Mouse (Mus musculus): ENCODE measurements around the gene Meis2. TPM values are rescaled to one million over a fixed set of nuclear protein-coding genes. Genes with fewer than 3 reads are reported as not detected.

Meis2 gene
- polyA plus RNA-seq, 1 experiment from 2014 or later: 33.1 TPM

GRCm38 (mm10) chr2:116051906-116052614, 13.6 kb downstream of the Meis2 start:
- Histone ChIP-seq H3K4me2 (no peak overlapping the region), H3K27me3 (ENCODE audit: insufficient read depth, low read length) (no peaks in the 10 kb centered on the region), H3K4me3 (ENCODE audit: low read depth, low read length) (no peak overlapping the region), H3K9ac (no peak overlapping the region), H3K36me3 (ENCODE audit: insufficient read depth) (peaks cover 17% of the 10 kb centered on the region; the same call in 1 of the 2 replicates), H3K9me3 (ENCODE audit: low read depth, low read length) (no peaks in the 10 kb centered on the region), H3K4me1 (ENCODE audit: insufficient read depth) (peaks cover 8% of the 10 kb centered on the region), H3K27ac (ENCODE audit: low read depth) (no peak overlapping the region; the same call in 1 of the 2 replicates)
- 65% methylated on average over 9 of the region's 9 CpGs for WGBS
- TF ChIP-seq CTCF (IDR thresholded peaks at IDR 0.05; ENCODE audit: low read depth): no peak
- ATAC-seq (ENCODE audit: insufficient read depth) (no peak), DNase-seq (peak; percentile 49)

- no peaks in the 10 kb centered on the region for H3K9me3 ChIP-seq (ENCODE audit: low read depth, low read length)
- peaks cover 9% of the 10 kb centered on the region; the same call in 1 of the 2 replicates for H3K4me1 ChIP-seq (ENCODE audit: insufficient read depth)
- no peaks in the 10 kb centered on the region for H3K27me3 ChIP-seq (ENCODE audit: insufficient read depth, low read length)
- H3K27ac ChIP-seq (ENCODE audit: low read depth): no peak overlapping the region
- WGBS: 77% methylated on average over 9 of the region's 9 CpGs
- TF ChIP-seq CTCF (IDR thresholded peaks at IDR 0.05; ENCODE audit: low read depth): no peak
- H3K4me3 ChIP-seq (ENCODE audit: low read depth, low read length): no peak overlapping the region
- ATAC-seq (ENCODE audit: insufficient read depth) (no peak), DNase-seq (no peak)
- no peak overlapping the region for H3K9ac ChIP-seq
- H3K4me2 ChIP-seq: peak overlapping the region; percentile 23; the same call in 1 of the 2 replicates
- H3K36me3 ChIP-seq (ENCODE audit: insufficient read depth): peaks cover 19% of the 10 kb centered on the region; the same call in 1 of the 2 replicates
Observed at GRCm38 (mm10) chr2:116049710-116050109, 15.9 kb downstream of the Meis2 start.

- Histone ChIP-seq H3K36me3 (ENCODE audit: insufficient read depth) (peaks cover 28% of the 10 kb centered on the region; the same call in 1 of the 2 replicates), H3K4me3 (ENCODE audit: low read depth, low read length) (no peak overlapping the region), H3K4me1 (ENCODE audit: insufficient read depth) (peaks cover 9% of the 10 kb centered on the region; the same call in 1 of the 2 replicates), H3K9me3 (ENCODE audit: low read depth, low read length) (no peaks in the 10 kb centered on the region), H3K9ac (no peak overlapping the region), H3K27ac (ENCODE audit: low read depth) (no peak overlapping the region), H3K4me2 (no peak overlapping the region), H3K27me3 (ENCODE audit: insufficient read depth, low read length) (no peaks in the 10 kb centered on the region)
- TF ChIP-seq CTCF (IDR thresholded peaks at IDR 0.05; ENCODE audit: low read depth): no peak
- ATAC-seq (ENCODE audit: insufficient read depth) (no peak), DNase-seq (no peak)
- 41% methylated on average over 8 of the region's 8 CpGs for WGBS
Observed at GRCm38 (mm10) chr2:116047365-116047764, 18.3 kb downstream of the Meis2 start.

GRCm38 (mm10) chr2:116045048-116045447, 20.6 kb downstream of the Meis2 start:
- 28% methylated on average over 7 of the region's 7 CpGs for WGBS
- Histone ChIP-seq H3K27ac (ENCODE audit: low read depth) (no peak overlapping the region), H3K9me3 (ENCODE audit: low read depth, low read length) (no peaks in the 10 kb centered on the region), H3K9ac (no peak overlapping the region), H3K4me3 (ENCODE audit: low read depth, low read length) (no peak overlapping the region), H3K36me3 (ENCODE audit: insufficient read depth) (peaks cover 37% of the 10 kb centered on the region; the same call in 1 of the 2 replicates), H3K4me2 (no peak overlapping the region), H3K27me3 (ENCODE audit: insufficient read depth, low read length) (no peaks in the 10 kb centered on the region), H3K4me1 (ENCODE audit: insufficient read depth) (peaks cover 9% of the 10 kb centered on the region; the same call in 1 of the 2 replicates)
- TF ChIP-seq CTCF (IDR thresholded peaks at IDR 0.05; ENCODE audit: low read depth): no peak
- DNase-seq (peak; percentile 53), ATAC-seq (ENCODE audit: insufficient read depth) (no peak; the same call in 1 of the 2 replicates)

- 80% methylated on average over 12 of the region's 12 CpGs for WGBS
- H3K9me3 ChIP-seq (ENCODE audit: low read depth, low read length): no peaks in the 10 kb centered on the region
- no peaks in the 10 kb centered on the region for H3K27me3 ChIP-seq (ENCODE audit: insufficient read depth, low read length)
- H3K4me3 ChIP-seq (ENCODE audit: low read depth, low read length): no peak overlapping the region
- ATAC-seq (ENCODE audit: insufficient read depth): no peak
- peaks cover 35% of the 10 kb centered on the region; the same call in 1 of the 2 replicates for H3K36me3 ChIP-seq (ENCODE audit: insufficient read depth)
- TF ChIP-seq CTCF (IDR thresholded peaks at IDR 0.05; ENCODE audit: low read depth): no peak
- no peak overlapping the region for H3K4me2 ChIP-seq
- H3K4me1 ChIP-seq (ENCODE audit: insufficient read depth): peaks cover 9% of the 10 kb centered on the region; the same call in 1 of the 2 replicates
- no peak for DNase-seq
- H3K9ac ChIP-seq: no peak overlapping the region
- H3K27ac ChIP-seq (ENCODE audit: low read depth): no peak overlapping the region
Observed at GRCm38 (mm10) chr2:116042934-116043698, 22.5 kb downstream of the Meis2 start.

GRCm38 (mm10) chr2:116042447-116042846, 23.2 kb downstream of the Meis2 start:
- WGBS: 75% methylated on average over 9 of the region's 9 CpGs
- DNase-seq: no peak
- Histone ChIP-seq H3K27me3 (ENCODE audit: insufficient read depth, low read length) (no peaks in the 10 kb centered on the region), H3K4me3 (ENCODE audit: low read depth, low read length) (no peak overlapping the region), H3K9me3 (ENCODE audit: low read depth, low read length) (no peaks in the 10 kb centered on the region), H3K27ac (ENCODE audit: low read depth) (no peak overlapping the region), H3K4me2 (no peak overlapping the region), H3K9ac (no peak overlapping the region), H3K36me3 (ENCODE audit: insufficient read depth) (peaks cover 33% of the 10 kb centered on the region; the same call in 1 of the 2 replicates), H3K4me1 (ENCODE audit: insufficient read depth) (peaks cover 7% of the 10 kb centered on the region; the same call in 1 of the 2 replicates)
- TF ChIP-seq CTCF (IDR thresholded peaks at IDR 0.05; ENCODE audit: low read depth): no peak
- ATAC-seq (ENCODE audit: insufficient read depth): no peak
